Mouse (Mus musculus) brain, embryonic 18.5 days (tissue): ENCODE measurements around the gene Cenpc1.

Experiments
- DNase-seq: peaks from one replicate; pipeline ENCODE4 v3.0.0-alpha.2; 2012; ENCODE audit warnings: low read depth, low spot score

The Cenpc1 gene

GRCm38 (mm10) chr5:85996545-85997510, 68.6 kb downstream of the Cenpc1 start:
- DNase-seq = peak; percentile 69

- DNase-seq = no peak
These were observed 70.8 kb downstream of the Cenpc1 start for GRCm38 (mm10) chr5:85994551-85994950.

GRCm38 (mm10) chr5:85992805-85993721, 72.3 kb downstream of the Cenpc1 start:
- DNase-seq = no peak

- no peak for DNase-seq
These were observed 73.3 kb downstream of the Cenpc1 start for GRCm38 (mm10) chr5:85992055-85992454.

- no peak for DNase-seq
These were observed 77.9 kb downstream of the Cenpc1 start for GRCm38 (mm10) chr5:85987516-85987863.

- no peak for DNase-seq
These were observed 78.5 kb downstream of the Cenpc1 start for GRCm38 (mm10) chr5:85986734-85987515.

GRCm38 (mm10) chr5:85977646-85978426, 87.5 kb downstream of the Cenpc1 start:
- DNase-seq = no peak

GRCm38 (mm10) chr5:85962791-85963190, 102.6 kb downstream of the Cenpc1 start:
- no peak for DNase-seq
